Mouse (Mus musculus) cerebellum, adult 2 months (tissue): ENCODE measurements at regions not wholly inside any gene's neighbourhood (a gene's known extent, or its start where the extent isn't known, plus 50 kb on each side); places are given as distances from the start of the nearest gene placed in this dataset.

Experiments used
- DNase-seq, 2 experiments: peaks; one replicate each; pipeline ENCODE4 v3.0.0; 2021
- H3K27ac ChIP-seq: fragments of 200-500 bp; 2 replicates; pipeline ENCODE4 v1.5.1; 2012; ENCODE audit warnings: low read length, control low read depth, inconsistent platforms; ENCODE audit not compliant: insufficient read depth
- H3K27me3 ChIP-seq: fragments of 200-500 bp; 2 replicates; pipeline ENCODE4 v1.6.1; 2012; ENCODE audit warnings: inconsistent platforms, mild to moderate bottlenecking, low read length, moderate library complexity; ENCODE audit not compliant: control insufficient read depth, insufficient read depth
- H3K4me1 ChIP-seq: fragments of 200-500 bp; 2 replicates; pipeline ENCODE4 v1.6.1; 2011; ENCODE audit warnings: low read length; ENCODE audit not compliant: control insufficient read depth, insufficient read depth
- H3K4me3 ChIP-seq: fragments of 200-500 bp; replicated peaks from 2 replicates; pipeline ENCODE3; 2011; ENCODE audit warnings: mild to moderate bottlenecking, low read depth, low read length, control low read depth; ENCODE audit not compliant: insufficient read depth
- CTCF ChIP-seq: fragments of 200-500 bp; IDR thresholded peaks from 2 replicates; pipeline ENCODE4 v1.5.1; 2011; ENCODE audit warnings: low read depth, mild to moderate bottlenecking, control low read depth, low read length, moderate library complexity, borderline replicate concordance; ENCODE audit not compliant: insufficient read depth
- POLR2A ChIP-seq: fragments of 200-500 bp; IDR thresholded peaks from 2 replicates; pipeline ENCODE4 v1.6.1; 2011; ENCODE audit warnings: low read length, control low read depth, borderline replicate concordance; ENCODE audit not compliant: insufficient read depth
- WGBS: fragments of 180-500 bp; shearing (Covaris S2); methylation state at CpG from one replicate; pipeline ENCODE4 v1.1.7; 2018; 5-methylcytosine and 5-hydroxymethylcytosine counted together

- 89% methylated on average over 2 of the region's 2 CpGs for WGBS
- TF ChIP-seq CTCF, result no peak
- Histone ChIP-seq H3K27me3 (no peaks in the 10 kb centered on the region), H3K4me3 (no peak overlapping the region), H3K27ac (no peak overlapping the region), H3K4me1 (no peaks in the 10 kb centered on the region)
- DNase-seq, result no peak
These were observed 170.2 kb upstream of the Rapgef5 start for GRCm38 (mm10) chr12:117346091-117346490.

GRCm38 (mm10) chr12:117347135-117347534 lies 169.1 kb upstream of the Rapgef5 start:
- 80% methylated on average over 3 of the region's 3 CpGs for WGBS
- H3K27ac ChIP-seq, result no peak overlapping the region
- no peaks in the 10 kb centered on the region for H3K27me3 ChIP-seq

GRCm38 (mm10) chr12:117348516-117348915 lies 167.8 kb upstream of the Rapgef5 start:
- no peaks in the 10 kb centered on the region for H3K4me1 ChIP-seq
- 91% methylated on average over 3 of the region's 3 CpGs for WGBS
- no peak for DNase-seq
- no peaks in the 10 kb centered on the region for H3K27me3 ChIP-seq
- TF ChIP-seq CTCF (no peak), POLR2A (no peak)
- H3K4me3 ChIP-seq, result no peak overlapping the region
- no peak overlapping the region for H3K27ac ChIP-seq

More at GRCm38 (mm10) chr12:117347135-117347534, 169.1 kb upstream of the Rapgef5 start:
- TF ChIP-seq CTCF, result no peak
- TF ChIP-seq POLR2A, result no peak
- no peak for DNase-seq
- Histone ChIP-seq H3K4me1 (no peaks in the 10 kb centered on the region), H3K4me3 (no peak overlapping the region)

GRCm38 (mm10) chr12:117351900-117352299 lies 164.4 kb upstream of the Rapgef5 start:
- no peak for DNase-seq
- no peaks in the 10 kb centered on the region for H3K4me1 ChIP-seq
- no peak overlapping the region for H3K27ac ChIP-seq
- no peaks in the 10 kb centered on the region for H3K27me3 ChIP-seq
- no peak for TF ChIP-seq POLR2A
- no peak for TF ChIP-seq CTCF
- 55% methylated on average over 5 of the region's 5 CpGs for WGBS
- H3K4me3 ChIP-seq, result no peak overlapping the region

GRCm38 (mm10) chr12:117352511-117352910 lies 163.8 kb upstream of the Rapgef5 start:
- no peaks in the 10 kb centered on the region for H3K4me1 ChIP-seq
- H3K27me3 ChIP-seq, result no peaks in the 10 kb centered on the region
- no peak overlapping the region for H3K27ac ChIP-seq
- no peak for DNase-seq
- no peak for TF ChIP-seq CTCF
- TF ChIP-seq POLR2A, result no peak
- no peak overlapping the region for H3K4me3 ChIP-seq
- 78% methylated on average over 3 of the region's 3 CpGs for WGBS

GRCm38 (mm10) chr12:117352938-117353337 lies 163.3 kb upstream of the Rapgef5 start:
- H3K4me1 ChIP-seq, result no peaks in the 10 kb centered on the region
- peak; percentile 65; the same call in 1 of the 2 replicates for TF ChIP-seq CTCF
- no peak for TF ChIP-seq POLR2A
- no peaks in the 10 kb centered on the region for H3K27me3 ChIP-seq
- DNase-seq, result peak; percentile 30
- no peak overlapping the region for H3K4me3 ChIP-seq
- H3K27ac ChIP-seq, result no peak overlapping the region

GRCm38 (mm10) chr12:117357811-117358210 lies 158.5 kb upstream of the Rapgef5 start:
- no peaks in the 10 kb centered on the region for H3K27me3 ChIP-seq
- TF ChIP-seq POLR2A (no peak), CTCF (no peak)
- H3K4me1 ChIP-seq, result no peaks in the 10 kb centered on the region
- H3K27ac ChIP-seq, result no peak overlapping the region
- no peak overlapping the region for H3K4me3 ChIP-seq
- WGBS, result 63% methylated on average over 2 of the region's 2 CpGs
- no peak for DNase-seq

- 95% methylated on average over 3 of the region's 3 CpGs for WGBS
- Histone ChIP-seq H3K4me1 (no peaks in the 10 kb centered on the region), H3K27me3 (no peaks in the 10 kb centered on the region), H3K4me3 (no peak overlapping the region), H3K27ac (no peak overlapping the region)
- no peak for DNase-seq
- TF ChIP-seq POLR2A (no peak), CTCF (no peak)
These were observed 157.4 kb upstream of the Rapgef5 start for GRCm38 (mm10) chr12:117358891-117359290.

GRCm38 (mm10) chr12:117360215-117360614 lies 156.1 kb upstream of the Rapgef5 start:
- H3K27me3 ChIP-seq, result no peaks in the 10 kb centered on the region
- no peak for TF ChIP-seq POLR2A
- TF ChIP-seq CTCF, result no peak
- no peak overlapping the region for H3K4me3 ChIP-seq
- H3K27ac ChIP-seq, result no peak overlapping the region
- H3K4me1 ChIP-seq, result no peaks in the 10 kb centered on the region
- 77% methylated on average over 4 of the region's 4 CpGs for WGBS
- no peak for DNase-seq
